17 mouse cellular contexts compared by ENCODE assay signal in the genomic region with DNA sequence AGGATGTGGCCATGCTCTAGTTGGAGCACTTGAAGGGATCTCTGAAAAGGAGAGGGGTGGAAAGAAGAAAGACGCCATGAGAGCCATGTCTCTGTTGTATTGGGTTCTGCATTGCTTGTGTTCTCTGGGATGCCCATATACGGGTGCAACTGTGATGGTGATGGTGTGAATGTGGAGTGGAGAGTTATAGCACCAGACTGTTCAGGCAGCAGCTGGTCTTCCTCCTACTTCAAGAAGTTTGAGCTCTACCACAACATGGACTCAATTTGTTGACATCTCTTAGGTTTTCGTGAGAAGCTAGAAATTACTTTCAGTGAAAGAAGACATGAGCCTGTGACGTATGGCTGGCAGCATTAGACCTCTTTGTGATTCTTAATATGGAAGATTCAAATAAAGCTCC. TPM values are rescaled to one million over a fixed set of nuclear protein-coding genes. Genes with fewer than 3 reads are reported as not detected.
"Had no signal": no experiment of that assay in that cellular context is flagged by ENCODE, and none has a peak within 500 bp of the region (broad histone marks: within the 10 kb centered on the region; RNA-seq: fewer than 3 reads in every experiment).

No protein-coding gene starts in this region.

- DNase-seq: retina, postnatal 1 day; right cerebral cortex, postnatal 14 days; right cerebral cortex, postnatal 25 days; right cerebral cortex, postnatal 4 days; spleen, adult 18-20 months; thymus, adult 18-20 months; thymus, adult 2 months; thymus, postnatal 14 days; thymus, postnatal 25 days; thymus, postnatal 36 days; thymus, postnatal 4 days had no signal

- H3K36me3 ChIP-seq: neural tube, embryonic 12.5 days; neural tube, embryonic 13.5 days; neural tube, embryonic 15.5 days; stomach, embryonic 15.5 days had no signal

- H3K4me3 ChIP-seq: neural tube, embryonic 12.5 days; neural tube, embryonic 13.5 days; neural tube, embryonic 15.5 days; stomach, embryonic 15.5 days had no signal

- H3K27ac ChIP-seq: neural tube, embryonic 12.5 days; neural tube, embryonic 13.5 days; neural tube, embryonic 15.5 days; stomach, embryonic 15.5 days; stomach, postnatal 0 days had no signal

- H3K4me1 ChIP-seq: neural tube, embryonic 12.5 days; neural tube, embryonic 13.5 days; neural tube, embryonic 15.5 days; stomach, embryonic 15.5 days had no signal

- H3K9me3 ChIP-seq: neural tube, embryonic 12.5 days; neural tube, embryonic 13.5 days; neural tube, embryonic 15.5 days; stomach, embryonic 15.5 days had no signal

- H3K27me3 ChIP-seq: neural tube, embryonic 12.5 days; neural tube, embryonic 13.5 days; neural tube, embryonic 15.5 days; stomach, embryonic 15.5 days had no signal

RNA-seq across cellular contexts. Expression of a gene that starts 44.8 kb away (rescaled TPM):
- total RNA-seq: neutrophil, adult 5-6 weeks had no signal
